Mouse (Mus musculus) central nervous system, embryonic 18 days (tissue): ENCODE data around the gene Cxcl5. TPM values are rescaled to one million over a fixed set of nuclear protein-coding genes. Genes with fewer than 3 reads are reported as not detected.

Source experiments
- polyA plus RNA-seq: library from polyadenylated mRNA; depleted of rRNA; stranded (reverse); fragments of >200 nt; gene quantifications from 2 replicates; pipeline ENCODE4 v1.2.3, GENCODE M21; 2012; rRNA removed

The Cxcl5 gene
- 0.17 and 2.2 TPM in 2 replicates for polyA plus RNA-seq

DNA sequence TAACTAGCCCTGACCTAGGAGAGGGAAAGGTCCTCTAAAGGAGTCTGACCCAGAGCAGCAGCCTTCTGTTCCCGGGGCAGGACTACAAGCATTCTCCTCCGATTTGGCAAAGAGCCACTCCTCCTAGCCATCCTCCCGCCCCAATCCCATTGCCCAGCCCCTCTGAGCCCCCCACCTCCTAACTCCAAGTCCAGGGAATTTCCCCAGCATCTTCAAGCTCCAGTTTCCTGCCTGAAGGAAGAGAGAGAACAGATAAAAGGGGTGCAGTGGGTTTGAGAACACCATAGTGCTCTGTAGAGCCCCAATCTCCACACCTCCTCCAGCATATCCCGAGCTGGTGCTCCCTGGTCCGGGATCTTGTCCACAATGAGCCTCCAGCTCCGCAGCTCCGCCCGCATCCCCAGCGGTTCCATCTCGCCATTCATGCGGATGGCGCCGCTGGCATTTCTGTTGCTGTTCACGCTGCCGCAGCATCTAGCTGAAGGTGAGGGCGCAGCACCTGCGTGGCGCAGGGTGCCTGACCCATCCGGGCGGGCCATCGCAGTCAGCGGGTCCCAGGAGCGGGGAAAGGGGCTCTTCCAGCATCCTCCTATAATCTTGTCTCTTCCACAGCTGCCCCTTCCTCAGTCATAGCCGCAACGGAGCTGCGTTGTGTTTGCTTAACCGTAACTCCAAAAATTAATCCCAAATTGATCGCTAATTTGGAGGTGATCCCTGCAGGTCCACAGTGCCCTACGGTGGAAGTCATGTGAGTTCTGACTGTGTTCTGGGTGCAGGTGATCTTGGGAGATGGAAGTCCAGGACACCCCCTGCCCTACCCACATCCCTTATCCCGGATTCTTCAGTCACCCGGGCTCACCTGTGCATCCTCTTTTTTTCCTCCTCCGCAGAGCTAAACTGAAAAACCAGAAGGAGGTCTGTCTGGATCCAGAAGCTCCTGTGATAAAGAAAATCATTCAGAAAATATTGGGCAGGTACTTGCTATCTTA lies at the start of gene Cxcl5:
Cxcl5 (plus strand) TSS at position 284 of the 989 bp plus-strand sequence.

DNA sequence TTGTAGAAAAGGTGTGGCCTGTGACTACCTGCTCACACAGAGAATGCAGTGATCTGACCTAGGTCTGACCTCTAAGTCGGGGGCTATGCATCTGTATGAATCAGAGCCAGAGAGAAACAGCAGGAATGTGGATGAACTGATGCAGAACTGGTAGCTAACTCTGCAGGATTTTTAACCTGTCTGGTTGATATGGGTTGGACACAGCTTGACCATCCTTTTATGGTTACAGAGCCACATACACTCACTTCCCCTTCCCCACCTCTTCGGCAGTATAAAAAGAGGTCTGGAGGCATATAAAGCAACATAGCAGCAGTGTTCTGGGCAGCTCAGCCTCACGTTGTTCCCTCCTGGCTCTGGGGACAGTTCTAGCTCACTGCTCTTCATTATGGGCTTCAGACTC lies 9.1 kb downstream of the Cxcl5 start, which contains the start of gene Ppbp:
Ppbp (plus strand) TSS at position 301 of the 400 bp plus-strand sequence.

DNA sequence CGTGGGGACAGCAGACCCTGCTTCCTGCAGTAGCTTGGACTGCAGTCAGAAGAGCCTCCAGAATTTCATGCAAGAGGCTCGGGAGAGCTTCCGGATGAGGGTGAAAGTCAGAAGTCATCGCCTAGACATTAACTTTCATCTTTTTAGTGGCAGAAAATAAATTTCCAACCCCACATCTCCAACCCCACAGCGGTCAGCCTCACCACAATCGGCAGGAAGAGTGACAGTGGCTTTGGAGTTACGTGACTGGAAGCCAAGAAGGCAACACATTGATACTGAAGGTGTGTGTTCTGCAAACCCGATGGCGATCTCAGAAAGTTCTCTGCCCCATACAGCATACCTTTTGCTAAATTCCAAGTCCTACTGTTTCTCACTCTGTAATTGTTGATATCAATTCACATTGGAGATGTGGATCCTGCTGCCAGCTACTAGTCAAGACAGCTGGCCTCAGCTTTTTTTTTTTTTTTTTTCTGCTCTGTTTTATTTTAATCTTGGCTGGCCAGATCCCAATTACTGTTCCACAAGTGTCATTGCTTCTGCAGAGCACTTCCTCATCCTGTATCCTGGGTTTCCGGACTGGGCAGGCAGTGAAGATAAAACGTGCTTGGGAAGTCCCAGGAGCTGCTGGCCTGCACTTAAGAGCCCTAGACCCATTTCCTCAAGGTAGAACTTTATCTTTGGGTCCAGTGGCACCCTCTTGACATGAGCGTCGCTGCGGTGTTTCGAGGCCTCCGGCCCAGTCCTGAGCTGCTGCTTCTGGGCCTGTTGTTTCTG lies 12.9 kb downstream of the Cxcl5 start, which contains the start of gene Pf4:
Pf4 (plus strand) TSS at position 556 of the 774 bp plus-strand sequence.

DNA sequence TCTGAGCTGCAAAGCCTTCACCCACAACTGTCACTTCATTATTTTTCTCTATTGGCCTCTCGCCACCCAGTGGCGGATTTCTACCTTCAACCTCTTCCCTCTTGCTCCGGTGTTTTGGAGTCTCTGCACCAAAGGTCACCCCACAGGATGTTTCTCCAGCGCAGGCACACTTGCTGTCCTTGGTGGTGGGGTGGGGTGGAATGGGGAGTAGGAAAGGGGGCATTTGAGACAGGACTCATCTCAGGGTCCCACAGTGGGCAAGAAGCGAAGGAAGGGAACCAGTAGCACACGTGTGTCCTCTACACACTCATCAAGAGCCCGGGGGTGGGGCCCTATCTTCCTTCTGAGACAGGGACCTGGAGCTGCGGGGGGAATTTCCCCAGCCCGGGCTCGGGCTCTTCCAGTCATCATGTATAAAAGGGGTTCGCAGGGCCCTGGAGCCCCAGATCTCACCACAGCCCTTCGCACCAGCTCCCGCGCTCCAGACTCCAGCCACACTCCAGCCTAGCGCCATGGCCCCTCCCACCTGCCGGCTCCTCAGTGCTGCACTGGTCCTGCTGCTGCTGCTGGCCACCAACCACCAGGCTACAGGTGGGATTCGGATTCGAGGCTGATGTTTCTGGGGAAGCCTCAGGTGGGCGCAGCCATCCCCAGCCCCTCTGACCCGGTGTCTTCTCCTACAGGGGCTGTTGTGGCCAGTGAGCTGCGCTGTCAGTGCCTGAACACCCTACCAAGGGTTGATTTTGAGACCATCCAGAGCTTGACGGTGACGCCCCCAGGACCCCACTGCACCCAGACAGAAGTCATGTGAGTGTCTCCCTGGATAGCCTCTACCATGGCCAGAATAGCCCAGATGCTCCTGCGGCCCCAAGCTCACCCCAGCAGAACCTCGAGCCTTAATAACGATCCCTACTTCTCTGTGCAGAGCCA lies 26.8 kb downstream of the Cxcl5 start, which contains the start of gene Cxcl3:
Cxcl3 (plus strand) TSS at position 445 of the 930 bp plus-strand sequence.

DNA sequence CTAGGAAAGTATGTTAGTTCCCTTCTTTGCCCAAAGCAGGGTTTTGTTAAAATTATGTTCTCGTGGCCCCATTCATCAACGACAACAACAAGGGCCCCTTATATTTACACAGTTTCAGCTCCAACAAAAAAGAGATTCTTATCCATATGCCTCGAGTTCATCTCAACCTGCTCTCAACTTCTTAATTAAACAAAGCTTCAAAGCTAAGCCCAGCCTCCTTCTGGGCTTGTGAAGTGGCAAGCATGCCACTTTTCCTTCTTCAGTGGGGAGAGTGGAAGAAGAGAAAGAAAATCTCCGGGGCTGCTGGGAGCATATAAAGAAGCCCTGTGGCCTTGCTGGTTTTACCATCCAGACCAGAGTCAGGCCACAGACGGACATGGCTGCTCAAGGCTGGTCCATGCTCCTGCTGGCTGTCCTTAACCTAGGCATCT lies 35.0 kb downstream of the Cxcl5 start, which contains the start of gene Cxcl15:
Cxcl15 (plus strand) TSS at position 340 of the 431 bp plus-strand sequence.

Other genes with a start within 250 kb of the Cxcl5 start
- gene Afm, start 240.4 kb upstream of the Cxcl5 start, polyA plus RNA-seq: not detected in 2 replicates
- gene 5830473C10Rik, start 198.3 kb upstream of the Cxcl5 start, polyA plus RNA-seq: 0.17 and 0.18 TPM in 2 replicates
- 0.93 and 1.3 TPM in 2 replicates for gene Rassf6, start 118.7 kb upstream of the Cxcl5 start, polyA plus RNA-seq
- gene Ppbp, start 9.2 kb downstream of the Cxcl5 start, polyA plus RNA-seq: 0.48 and 229 TPM in 2 replicates
- 23.0 and 28.2 TPM in 2 replicates for gene Pf4, start 13.1 kb downstream of the Cxcl5 start, polyA plus RNA-seq
- gene Cxcl3, start 26.7 kb downstream of the Cxcl5 start, polyA plus RNA-seq: 0.21 and 2.6 TPM in 2 replicates
- gene Cxcl15, start 35.2 kb downstream of the Cxcl5 start, polyA plus RNA-seq: not detected in 2 replicates
- 0.45 and 4.8 TPM in 2 replicates for gene Cxcl1, start 131.9 kb downstream of the Cxcl5 start, polyA plus RNA-seq
- gene Cxcl2, start 144.5 kb downstream of the Cxcl5 start, polyA plus RNA-seq: 0.19 TPM in 1 of 2 replicates, not detected in the other
- 47.8 and 48.2 TPM in 2 replicates for gene Mthfd2l, start 171.8 kb downstream of the Cxcl5 start, polyA plus RNA-seq